ENCODE assay signal across 7 mouse cellular contexts in the genomic region with DNA sequence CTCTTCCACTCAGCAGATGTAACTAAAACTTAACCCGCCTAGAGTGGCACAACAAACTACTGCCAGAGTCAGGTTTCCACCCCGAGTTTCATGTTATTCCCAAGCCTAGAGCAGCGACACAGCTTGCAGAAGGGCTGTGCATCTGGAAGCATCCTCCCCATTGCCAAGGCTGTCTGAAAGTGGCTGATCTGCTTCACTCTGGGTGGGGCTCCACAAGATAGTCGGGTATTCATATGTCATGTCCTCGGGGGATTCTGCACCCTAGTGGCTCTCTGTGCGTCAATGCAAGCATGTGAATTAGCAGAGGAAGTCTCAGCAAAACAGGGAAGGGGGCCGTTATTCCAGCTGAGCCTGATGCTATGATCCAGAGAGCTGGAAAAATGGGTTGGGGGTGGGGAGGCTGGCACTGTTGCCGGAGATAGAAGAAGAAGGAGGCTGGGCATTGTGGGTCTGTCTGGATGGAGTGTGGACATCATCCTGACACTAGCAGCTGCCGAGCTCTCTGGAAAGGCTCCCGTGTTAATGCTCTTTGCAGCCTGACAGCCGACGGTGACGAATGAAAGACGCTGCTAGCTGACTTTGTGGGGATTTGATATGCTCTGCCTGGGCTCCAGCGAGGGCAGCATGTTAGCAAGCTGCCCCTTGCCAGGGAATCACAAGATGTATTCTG.
A peak's percentile ranks its signal among the peaks of the same experiment; 100 is the strongest.
DNase-seq lines count a peak whose midpoint lies in the region; ATAC-seq and TF ChIP-seq lines count a peak whose summit lies in the region.

No protein-coding gene starts in this region.

- H3K4me2 ChIP-seq in heart, embryonic 16.5 days (ENCODE audit: low read depth, low read length): peak overlapping the region; percentile 29; the same call in 1 of the 2 replicates
- H3K4me2 ChIP-seq in stomach, postnatal 0 days (replicated peaks; ENCODE audit: low read depth): no peak overlapping the region

- intact Hi-C loops in left cerebral cortex, postnatal 4 days (cut with DNase I): loop anchor here (10.0 kb wide), 1 partner anchor 1177 kb away; no protein-coding TSS in a partner anchor

- ATAC-seq in heart, embryonic 16.5 days (replicated peaks; ENCODE audit: extremely low read depth, insufficient read depth, low FRiP score): no peak
- no peak for ATAC-seq in stomach, postnatal 0 days (ENCODE audit: low FRiP score, low TSS enrichment)

- no peaks in the 10 kb centered on the region for H3K36me3 ChIP-seq in heart, embryonic 16.5 days (ENCODE audit: control insufficient read depth, insufficient read depth)
- H3K36me3 ChIP-seq in stomach, postnatal 0 days (ENCODE audit: control insufficient read depth, insufficient read depth, low read length): no peaks in the 10 kb centered on the region

- peaks cover 2% of the 10 kb centered on the region; the same call in 1 of the 2 replicates for H3K27me3 ChIP-seq in heart, embryonic 16.5 days (ENCODE audit: control insufficient read depth, insufficient read depth, low read length)
- H3K27me3 ChIP-seq in stomach, postnatal 0 days (ENCODE audit: control insufficient read depth, insufficient read depth, low read length): no peaks in the 10 kb centered on the region

- TF ChIP-seq CTCF in stomach, postnatal 0 days (IDR thresholded peaks at IDR 0.05; ENCODE audit: low read depth): peak; percentile 33

- no peak overlapping the region for H3K4me3 ChIP-seq in heart, embryonic 16.5 days (ENCODE audit: low read length)
- H3K4me3 ChIP-seq in stomach, postnatal 0 days (ENCODE audit: low read depth, low read length): no peak overlapping the region

- no peak overlapping the region for H3K9ac ChIP-seq in heart, embryonic 16.5 days (ENCODE audit: low read length)
- H3K9ac ChIP-seq in stomach, postnatal 0 days (ENCODE audit: low read length): no peak overlapping the region

- TF ChIP-seq EP300 in stomach, postnatal 0 days (optimal IDR thresholded peaks at IDR 0.05): no peak

- DNase-seq in right cerebral cortex, postnatal 10 days (ENCODE audit: low spot score in 2 of 2): peak; percentile 44 to 49
- DNase-seq in right cerebral cortex, postnatal 36 days (ENCODE audit: low spot score in 2 of 2): no peak
- peak; percentile 68 for DNase-seq in left cerebral cortex, postnatal 4 days
- DNase-seq in stomach, postnatal 0 days (ENCODE audit: low spot score): no peak
- DNase-seq in B cell, adult 2 months: no peak
- DNase-seq in adrenal gland, postnatal 25 days: no peak

- H3K9me3 ChIP-seq in heart, embryonic 16.5 days (replicated peaks; ENCODE audit: control insufficient read depth, low read length): no peaks in the 10 kb centered on the region
- no peaks in the 10 kb centered on the region for H3K9me3 ChIP-seq in stomach, postnatal 0 days (ENCODE audit: control insufficient read depth, low read length)

- no peak overlapping the region for H3K27ac ChIP-seq in heart, embryonic 16.5 days (ENCODE audit: low read length)
- no peak overlapping the region for H3K27ac ChIP-seq in stomach, postnatal 0 days (replicated peaks)

- WGBS in heart, embryonic 16.5 days: 18% methylated on average over 15 of the region's 15 CpGs
- WGBS in stomach, postnatal 0 days: 29% methylated on average over 15 of the region's 15 CpGs

- no peaks in the 10 kb centered on the region for H3K4me1 ChIP-seq in heart, embryonic 16.5 days (ENCODE audit: control insufficient read depth, insufficient read depth, low read length)
- H3K4me1 ChIP-seq in stomach, postnatal 0 days (replicated peaks; ENCODE audit: control insufficient read depth, insufficient read depth): no peaks in the 10 kb centered on the region

Comparison
In these comparisons a context has a peak if more than half of its experiments do, and no peak if none do; other contexts are left out.
1. DNase-seq: peak in right cerebral cortex, postnatal 10 days (2 of 2) and left cerebral cortex, postnatal 4 days (single experiment); none in right cerebral cortex, postnatal 36 days (0 of 2), stomach, postnatal 0 days (single experiment), B cell, adult 2 months (0 of 2) and adrenal gland, postnatal 25 days (single experiment).